Mouse (Mus musculus): Measurements from ENCODE around the gene Clip4. TPM values are rescaled to one million over a fixed set of nuclear protein-coding genes. Genes with fewer than 3 reads are reported as not detected.
A peak's percentile ranks its signal among the peaks of the same experiment; 100 is the strongest.

Gene Clip4
- polyA plus RNA-seq, 1 experiment from 2014 or later = 4.9 TPM

DNA sequence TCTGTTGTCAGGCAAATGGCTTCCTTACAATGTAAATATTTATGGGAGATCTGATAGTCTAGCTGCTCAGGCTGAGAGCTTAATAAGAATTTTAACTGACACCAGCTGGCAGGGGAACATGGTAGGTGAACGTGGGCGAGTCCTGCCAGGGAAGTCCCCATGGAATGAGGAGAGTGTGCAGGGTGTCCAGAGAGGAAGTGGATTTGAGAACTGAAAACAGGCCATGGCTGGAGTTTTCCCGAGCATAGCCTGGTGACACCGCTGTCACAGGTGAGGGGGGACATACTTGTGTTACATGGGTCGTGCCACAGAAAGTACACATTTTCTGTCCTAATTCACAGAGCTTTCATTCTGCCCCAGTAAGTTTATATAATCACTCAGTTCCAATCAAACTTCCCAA lies 97.2 kb downstream of the Clip4 start:
- Histone ChIP-seq H3K4me1 (replicated peaks) (peaks cover 13% of the 10 kb centered on the region), H3K27me3 (ENCODE audit: insufficient read depth, poor library complexity, severe bottlenecking) (peaks cover 11% of the 10 kb centered on the region), H3K36me3 (no peaks in the 10 kb centered on the region), H3K9me3 (no peaks in the 10 kb centered on the region), H3K27ac (no peak overlapping the region), H3K4me3 (no peak overlapping the region)
- WGBS = 80% methylated on average over 5 of the region's 5 CpGs
- DNase-seq (ENCODE audit: low spot score) = no peak

DNA sequence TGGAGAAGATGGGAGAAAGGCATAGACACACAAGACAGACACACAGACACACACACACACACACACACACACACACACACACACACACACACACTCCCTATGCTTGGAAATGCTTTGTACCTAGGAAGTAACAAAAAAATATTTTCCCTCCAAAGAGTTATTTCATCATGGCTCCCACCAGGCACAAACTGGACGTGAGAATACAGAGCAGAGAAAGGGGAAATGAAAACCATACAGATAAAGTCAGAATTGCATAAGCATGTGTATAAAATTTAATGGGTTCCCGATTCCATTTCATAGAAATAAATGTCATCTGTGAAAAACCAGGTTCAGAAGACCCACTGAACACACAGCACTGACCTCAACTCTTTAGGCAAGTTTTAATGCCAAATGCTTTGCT lies 99.6 kb downstream of the Clip4 start:
- Histone ChIP-seq H3K4me3 (no peak overlapping the region), H3K4me1 (replicated peaks) (peaks cover 13% of the 10 kb centered on the region), H3K36me3 (no peaks in the 10 kb centered on the region), H3K27ac (no peak overlapping the region), H3K27me3 (ENCODE audit: insufficient read depth, poor library complexity, severe bottlenecking) (peaks cover 14% of the 10 kb centered on the region), H3K9me3 (no peaks in the 10 kb centered on the region)
- no peak for DNase-seq (ENCODE audit: low spot score)
- 93% methylated on average over 2 of the region's 2 CpGs for WGBS

DNA sequence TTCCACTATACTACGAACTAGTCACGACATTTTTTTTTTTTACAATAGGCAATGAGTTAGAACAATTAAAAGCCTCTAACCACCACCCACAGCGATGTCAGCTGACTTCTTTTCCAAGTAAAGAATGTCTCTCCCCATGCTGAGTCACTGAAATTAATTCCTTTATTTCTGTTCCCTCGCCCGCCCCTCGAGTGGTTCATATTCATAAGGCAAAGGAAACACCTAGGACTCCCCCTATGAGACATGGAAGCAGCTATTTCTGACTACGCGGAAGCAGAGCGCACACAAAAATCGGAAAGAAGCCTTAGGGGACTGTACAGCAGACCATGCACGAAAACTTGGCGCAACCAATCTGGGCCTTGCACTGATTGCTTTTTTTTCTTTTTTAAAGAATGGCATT lies 100.6 kb downstream of the Clip4 start:
- no peak for DNase-seq (ENCODE audit: low spot score)
- H3K27ac ChIP-seq = no peak overlapping the region
- peaks cover 13% of the 10 kb centered on the region for H3K4me1 ChIP-seq (replicated peaks)
- no peaks in the 10 kb centered on the region for H3K36me3 ChIP-seq
- no peaks in the 10 kb centered on the region for H3K9me3 ChIP-seq
- H3K4me3 ChIP-seq = peak overlapping the region; percentile 64
- WGBS = 77% methylated on average over 12 of the region's 12 CpGs
- peaks cover 14% of the 10 kb centered on the region for H3K27me3 ChIP-seq (ENCODE audit: insufficient read depth, poor library complexity, severe bottlenecking)

DNA sequence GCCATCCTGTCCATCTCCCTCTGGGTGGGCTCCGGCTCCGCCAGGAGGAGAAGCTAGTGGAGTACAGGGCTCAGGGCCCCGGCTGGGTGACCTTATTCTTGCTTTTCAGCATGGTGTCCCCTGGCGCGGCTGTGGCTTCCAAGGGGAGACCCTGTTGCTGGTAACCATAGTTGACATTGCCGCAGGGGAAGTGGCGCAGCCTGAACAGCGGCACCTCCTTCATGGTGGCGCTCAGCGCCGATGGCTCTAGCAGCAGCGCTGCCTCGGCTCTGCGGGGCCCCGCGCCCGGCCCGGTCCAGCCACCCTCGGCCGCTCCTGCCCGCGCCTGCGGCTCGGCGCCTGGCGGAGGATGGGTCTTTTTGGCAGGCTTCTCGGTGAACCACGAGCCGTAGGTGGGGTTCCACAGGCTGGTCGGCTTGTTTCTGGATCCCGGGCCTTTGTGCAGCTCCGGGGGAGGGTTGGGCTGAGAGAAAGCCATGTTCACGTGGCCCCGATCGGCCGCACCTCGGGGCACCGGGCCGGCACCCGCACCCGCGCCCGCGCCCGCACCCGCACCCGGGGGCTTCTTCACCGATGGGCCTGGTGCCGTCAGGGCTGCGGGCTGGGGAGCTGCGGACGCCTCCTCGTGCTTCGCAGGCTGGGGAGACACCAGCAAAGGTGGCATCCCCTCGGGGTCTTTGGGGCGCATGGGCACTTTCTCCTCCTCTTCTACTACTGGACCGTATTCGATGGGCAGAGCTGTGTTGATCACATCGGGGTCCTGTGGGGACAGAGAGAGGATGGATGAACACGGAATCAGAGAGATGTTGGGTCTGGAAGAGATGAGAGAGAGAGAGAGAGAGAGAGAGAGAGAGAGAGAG lies 101.3 kb downstream of the Clip4 start:
- peaks cover 13% of the 10 kb centered on the region for H3K4me1 ChIP-seq (replicated peaks)
- 6% methylated on average over 60 of the region's 60 CpGs for WGBS
- H3K36me3 ChIP-seq = no peaks in the 10 kb centered on the region
- DNase-seq (ENCODE audit: low spot score) = peak; percentile 68
- peaks cover 14% of the 10 kb centered on the region for H3K27me3 ChIP-seq (ENCODE audit: insufficient read depth, poor library complexity, severe bottlenecking)
- peak overlapping the region; percentile 64 for H3K4me3 ChIP-seq
- peak overlapping the region; percentile 90 for H3K27ac ChIP-seq
- no peaks in the 10 kb centered on the region for H3K9me3 ChIP-seq

DNA sequence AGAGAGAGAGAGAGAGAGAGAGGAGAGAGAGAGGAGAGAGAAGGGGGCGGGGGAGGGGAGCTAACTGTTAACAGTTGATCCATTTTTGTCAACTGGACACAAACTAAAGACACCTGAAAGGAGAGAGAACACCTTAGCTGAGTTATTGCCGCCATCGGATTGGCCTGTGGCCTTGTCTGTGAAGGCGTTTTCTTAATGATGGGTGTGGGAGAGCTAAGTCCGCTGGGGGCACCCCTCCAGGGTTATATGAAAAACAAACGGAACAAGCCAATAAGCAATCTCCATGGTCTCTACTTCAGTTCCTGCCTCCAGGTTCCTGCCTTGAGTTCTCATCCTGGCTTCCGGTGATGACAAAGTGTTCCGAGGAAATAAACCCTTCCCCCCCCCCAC lies 102.0 kb downstream of the Clip4 start:
- no peaks in the 10 kb centered on the region for H3K9me3 ChIP-seq
- 93% methylated on average over 8 of the region's 8 CpGs for WGBS
- H3K27ac ChIP-seq = no peak overlapping the region; the same call in 1 of the 2 replicates
- H3K36me3 ChIP-seq = no peaks in the 10 kb centered on the region
- peaks cover 13% of the 10 kb centered on the region for H3K4me1 ChIP-seq (replicated peaks)
- DNase-seq (ENCODE audit: low spot score) = no peak
- no peak overlapping the region for H3K4me3 ChIP-seq
- H3K27me3 ChIP-seq (ENCODE audit: insufficient read depth, poor library complexity, severe bottlenecking) = peaks cover 14% of the 10 kb centered on the region

DNA sequence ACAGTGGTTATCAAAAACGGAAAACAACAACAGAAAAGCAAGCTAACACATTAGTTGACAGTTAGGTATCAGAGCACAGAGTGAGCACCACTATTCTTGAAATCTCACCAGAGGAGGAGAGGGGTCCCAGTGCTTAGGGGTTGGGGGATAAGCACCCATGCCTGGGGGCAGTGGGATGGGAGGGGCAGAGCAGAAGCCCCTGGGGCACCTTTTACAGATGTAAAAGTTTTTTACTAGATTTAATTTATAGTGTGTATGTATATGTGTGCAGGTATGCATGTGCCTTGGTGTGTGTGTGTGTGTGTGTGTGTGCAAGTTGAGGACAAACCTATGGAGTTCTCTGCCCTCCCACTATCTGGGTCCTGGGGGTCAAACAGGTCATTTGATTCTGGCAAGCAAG lies 102.4 kb downstream of the Clip4 start:
- Histone ChIP-seq H3K4me3 (no peak overlapping the region), H3K9me3 (no peaks in the 10 kb centered on the region), H3K36me3 (no peaks in the 10 kb centered on the region), H3K4me1 (replicated peaks) (peaks cover 13% of the 10 kb centered on the region), H3K27ac (no peak overlapping the region), H3K27me3 (ENCODE audit: insufficient read depth, poor library complexity, severe bottlenecking) (peaks cover 14% of the 10 kb centered on the region)
- no peak for DNase-seq (ENCODE audit: low spot score)
- WGBS = 83% methylated on average over 1 of the region's 1 CpGs

DNA sequence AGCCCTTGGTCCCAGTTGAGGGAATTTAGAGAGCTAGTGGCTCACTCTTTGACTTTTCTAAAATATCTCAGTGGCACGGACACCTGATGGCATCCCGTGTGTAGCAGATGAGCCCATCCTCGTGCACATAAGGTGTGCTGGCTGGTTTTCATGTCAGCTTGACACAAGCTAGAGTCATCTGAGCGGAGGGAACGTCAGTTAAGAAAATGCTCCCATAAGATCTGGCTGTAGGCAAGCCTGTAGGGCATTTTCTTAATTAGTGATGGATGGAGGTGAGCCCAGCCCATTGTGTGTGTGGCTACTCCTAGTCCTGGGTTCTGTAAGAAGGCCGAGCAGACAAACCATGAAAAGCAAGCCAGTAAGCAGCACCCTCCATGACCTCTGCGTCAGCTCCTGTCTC lies 103.7 kb downstream of the Clip4 start:
- DNase-seq (ENCODE audit: low spot score) = no peak
- 87% methylated on average over 7 of the region's 7 CpGs for WGBS

DNA sequence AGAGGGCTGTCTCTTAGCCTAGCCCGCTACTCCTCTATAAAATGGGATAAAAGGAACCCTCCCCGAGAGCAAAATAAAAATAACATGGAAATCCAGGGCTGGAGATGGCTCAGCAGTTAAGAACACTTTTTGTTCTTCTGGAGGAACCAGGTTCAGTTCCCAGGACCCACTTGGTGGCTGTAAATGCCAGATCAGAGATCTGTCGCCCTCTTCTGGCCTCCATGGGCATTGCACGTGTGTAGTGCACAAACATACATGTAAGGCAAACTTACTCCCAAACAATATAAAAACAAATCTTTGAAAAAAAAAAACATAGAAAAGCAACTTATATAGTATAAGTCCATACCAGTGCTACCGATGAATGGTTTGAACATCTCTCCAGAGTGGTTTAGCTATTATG lies 104.7 kb downstream of the Clip4 start:
- peaks cover 13% of the 10 kb centered on the region for H3K4me1 ChIP-seq (replicated peaks)
- H3K27ac ChIP-seq = no peak overlapping the region
- no peak for DNase-seq (ENCODE audit: low spot score)
- H3K9me3 ChIP-seq = no peaks in the 10 kb centered on the region
- H3K4me3 ChIP-seq = no peak overlapping the region
- peaks cover 14% of the 10 kb centered on the region for H3K27me3 ChIP-seq (ENCODE audit: insufficient read depth, poor library complexity, severe bottlenecking)
- no peaks in the 10 kb centered on the region for H3K36me3 ChIP-seq
- 60% methylated on average over 5 of the region's 5 CpGs for WGBS

More for the DNA sequence above, 103.7 kb downstream of the Clip4 start:
- Histone ChIP-seq H3K36me3 (no peaks in the 10 kb centered on the region), H3K27me3 (ENCODE audit: insufficient read depth, poor library complexity, severe bottlenecking) (peaks cover 14% of the 10 kb centered on the region), H3K27ac (no peak overlapping the region), H3K4me3 (no peak overlapping the region), H3K4me1 (replicated peaks) (peaks cover 13% of the 10 kb centered on the region), H3K9me3 (no peaks in the 10 kb centered on the region)

DNA sequence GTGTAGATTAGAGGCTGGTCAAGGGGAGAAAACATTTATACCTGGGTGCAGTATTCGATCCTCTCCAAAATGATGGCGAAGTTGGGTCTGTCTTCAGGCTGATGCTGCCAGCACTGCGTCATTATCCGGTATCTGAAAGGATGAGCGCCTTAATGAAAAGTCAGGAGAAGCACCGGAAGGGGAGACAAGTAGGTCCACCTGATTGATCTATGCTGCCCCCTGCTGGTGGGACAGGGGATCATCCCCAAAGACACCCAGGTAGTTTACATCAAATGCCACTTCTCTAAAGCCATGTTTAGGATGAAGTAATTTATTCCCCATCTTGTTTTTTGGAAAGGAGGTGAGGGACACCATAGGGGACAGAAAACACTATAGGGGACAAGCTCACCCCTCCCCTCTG lies 105.8 kb downstream of the Clip4 start:
- WGBS = 42% methylated on average over 6 of the region's 6 CpGs
- no peak overlapping the region for H3K4me3 ChIP-seq
- H3K27ac ChIP-seq = no peak overlapping the region
- H3K9me3 ChIP-seq = no peaks in the 10 kb centered on the region
- H3K36me3 ChIP-seq = no peaks in the 10 kb centered on the region
- peak; percentile 52 for DNase-seq (ENCODE audit: low spot score)
- H3K27me3 ChIP-seq (ENCODE audit: insufficient read depth, poor library complexity, severe bottlenecking) = peaks cover 10% of the 10 kb centered on the region
- peaks cover 9% of the 10 kb centered on the region for H3K4me1 ChIP-seq (replicated peaks)

DNA sequence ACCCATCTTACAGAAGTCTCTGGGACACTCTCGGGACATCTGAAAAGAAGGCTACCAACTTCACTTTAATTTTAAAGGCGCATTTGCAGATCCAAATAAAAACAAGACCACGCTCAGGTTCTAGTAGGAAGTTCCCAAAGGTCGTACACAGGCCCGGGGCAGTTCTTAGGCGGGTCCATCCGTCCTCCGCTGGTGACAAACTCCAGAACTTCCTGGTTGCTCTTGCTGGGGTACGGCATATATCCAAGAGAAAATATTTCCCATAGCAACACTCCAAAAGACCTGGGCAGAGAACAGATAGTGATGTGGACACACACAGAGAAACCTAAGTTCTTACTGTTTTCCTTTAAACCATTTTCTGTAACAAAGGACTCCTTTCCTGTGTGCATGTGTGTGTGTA lies 106.5 kb downstream of the Clip4 start:
- 93% methylated on average over 9 of the region's 9 CpGs for WGBS
- no peak overlapping the region for H3K4me3 ChIP-seq
- no peak for DNase-seq (ENCODE audit: low spot score)
- H3K27ac ChIP-seq = no peak overlapping the region
- H3K9me3 ChIP-seq = no peaks in the 10 kb centered on the region
- H3K4me1 ChIP-seq (replicated peaks) = peaks cover 2% of the 10 kb centered on the region
- peaks cover 9% of the 10 kb centered on the region for H3K27me3 ChIP-seq (ENCODE audit: insufficient read depth, poor library complexity, severe bottlenecking)
- no peaks in the 10 kb centered on the region for H3K36me3 ChIP-seq

DNA sequence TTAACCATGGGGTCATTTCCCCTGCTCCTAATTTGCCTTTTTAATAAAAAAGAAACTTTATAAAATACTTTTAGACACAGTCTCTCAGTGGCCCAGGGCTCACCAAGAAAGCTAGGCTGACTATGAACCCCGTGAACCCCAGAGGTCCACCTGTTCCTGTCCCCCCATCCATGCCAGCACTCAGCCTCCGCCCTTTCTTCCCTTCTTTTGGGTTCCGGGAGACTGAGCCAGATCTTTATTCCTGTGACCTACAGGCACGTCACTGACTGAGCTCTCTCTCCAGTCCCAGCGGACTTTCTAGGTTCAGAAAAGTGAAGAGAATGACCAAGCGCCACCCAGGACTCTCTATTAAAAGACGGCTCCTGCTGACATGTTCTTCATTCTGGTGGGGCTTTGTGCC lies 107.2 kb downstream of the Clip4 start:
- H3K4me1 ChIP-seq (replicated peaks) = no peaks in the 10 kb centered on the region
- WGBS = 79% methylated on average over 7 of the region's 7 CpGs

DNA sequence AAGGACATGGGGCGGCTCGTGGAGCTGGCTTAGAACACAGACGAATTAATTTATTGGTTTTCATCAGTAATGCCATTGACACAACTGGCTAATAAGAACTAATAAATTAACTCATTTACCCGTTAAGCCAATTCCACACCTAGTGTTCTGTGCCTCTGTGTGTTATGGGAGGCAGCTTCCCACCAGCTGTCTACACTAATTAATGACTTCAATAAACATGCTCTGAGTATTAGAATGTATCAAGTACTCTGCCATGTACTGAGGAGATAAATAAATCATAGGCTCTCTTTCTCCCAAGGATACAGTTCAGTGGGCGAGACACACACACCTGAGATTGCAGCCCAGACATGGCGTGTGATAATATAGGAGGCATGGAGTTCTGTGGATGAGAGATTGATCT lies 113.1 kb downstream of the Clip4 start:
- Histone ChIP-seq H3K4me3 (no peak overlapping the region), H3K27me3 (ENCODE audit: insufficient read depth, poor library complexity, severe bottlenecking) (no peaks in the 10 kb centered on the region), H3K9me3 (peaks cover 7% of the 10 kb centered on the region; the same call in 1 of the 2 replicates), H3K4me1 (replicated peaks) (no peaks in the 10 kb centered on the region), H3K36me3 (no peaks in the 10 kb centered on the region), H3K27ac (no peak overlapping the region)
- 92% methylated on average over 6 of the region's 6 CpGs for WGBS
- DNase-seq (ENCODE audit: low spot score) = no peak

More for the DNA sequence above, 107.2 kb downstream of the Clip4 start:
- peaks cover 2% of the 10 kb centered on the region for H3K27me3 ChIP-seq (ENCODE audit: insufficient read depth, poor library complexity, severe bottlenecking)
- no peak overlapping the region for H3K27ac ChIP-seq
- H3K4me3 ChIP-seq = no peak overlapping the region
- no peaks in the 10 kb centered on the region for H3K36me3 ChIP-seq
- no peaks in the 10 kb centered on the region for H3K9me3 ChIP-seq
- no peak for DNase-seq (ENCODE audit: low spot score)

DNA sequence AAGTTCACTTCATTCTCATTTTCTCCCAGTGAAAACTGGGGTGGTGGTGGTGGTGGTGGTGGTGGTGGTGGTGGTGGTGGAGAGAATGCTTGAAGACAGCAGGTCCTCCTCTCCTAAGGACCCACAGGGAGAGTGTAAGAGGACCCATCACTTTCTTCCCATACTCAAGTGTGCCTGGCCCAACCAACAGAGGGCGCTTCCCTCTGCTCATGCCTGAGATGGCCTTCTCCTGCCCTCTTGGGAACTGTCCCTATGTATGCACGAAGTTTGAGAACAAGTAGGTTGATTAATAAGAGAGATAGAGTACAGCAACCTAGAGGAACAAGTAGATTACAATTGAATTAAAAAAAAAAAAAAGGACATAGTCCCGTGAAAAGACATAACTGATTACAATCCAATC lies 140.8 kb downstream of the Clip4 start:
- no peak overlapping the region for H3K27ac ChIP-seq
- no peaks in the 10 kb centered on the region for H3K4me1 ChIP-seq (replicated peaks)
- H3K27me3 ChIP-seq (ENCODE audit: insufficient read depth, poor library complexity, severe bottlenecking) = no peaks in the 10 kb centered on the region
- no peak overlapping the region for H3K4me3 ChIP-seq
- H3K9me3 ChIP-seq = no peaks in the 10 kb centered on the region
- no peaks in the 10 kb centered on the region for H3K36me3 ChIP-seq
- 57% methylated on average over 3 of the region's 3 CpGs for WGBS
- no peak for DNase-seq (ENCODE audit: low spot score)
